Mouse (Mus musculus): ENCODE measurements around the gene Adh5.

DNA sequence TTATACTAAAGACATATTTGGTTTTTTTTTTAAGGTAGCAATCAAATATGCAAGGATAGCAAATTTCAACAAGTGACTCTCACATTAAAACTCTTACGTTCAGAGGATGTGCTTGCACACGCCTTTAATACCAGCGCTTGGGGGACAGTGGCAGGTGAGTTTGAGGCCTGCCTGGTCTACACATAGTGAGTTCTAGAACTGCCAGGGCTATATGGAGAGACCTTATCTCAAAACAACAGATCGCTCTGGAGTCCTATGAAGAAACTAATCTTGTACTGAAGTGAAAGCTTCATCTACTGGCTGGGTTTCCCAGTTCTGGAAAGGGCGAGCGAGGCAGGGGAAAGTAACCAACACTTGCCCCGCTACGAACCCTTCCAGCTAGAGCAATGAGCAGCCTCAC, 36.6 kb downstream of the Adh5 start:
- TF ChIP-seq POLR2A (IDR thresholded peaks at IDR 0.05; ENCODE audit: insufficient read depth, low read depth, low read length) (no peak), CTCF (IDR thresholded peaks at IDR 0.05) (no peak)

Measured in heart, adult 2 months (tissue).